Mouse (Mus musculus): ENCODE data around the gene Cd9. TPM values are rescaled to one million over a fixed set of nuclear protein-coding genes. Genes with fewer than 3 reads are reported as not detected.

Cd9 gene
- polyA plus RNA-seq, 1 experiment from 2014 or later = 43.7 TPM

Other genes starting within 250 kb of the Cd9 start
- gene Tuba3a, start 208.7 kb downstream of the Cd9 start, polyA plus RNA-seq (2014; fragmentation: Nextera tagmentation; extraction: Ambion mirVana) = 0.15 TPM in 1 of 2 replicates, not detected in the other
- 18.8 and 19.2 TPM in 2 replicates for gene Ltbr, start 180.9 kb downstream of the Cd9 start, polyA plus RNA-seq (2014; fragmentation: Nextera tagmentation; extraction: Ambion mirVana)
- 0.55 and 0.80 TPM in 2 replicates for gene Scnn1a, start 174.1 kb downstream of the Cd9 start, polyA plus RNA-seq (2014; fragmentation: Nextera tagmentation; extraction: Ambion mirVana)
- 27.4 TPM in 2 replicates for gene Tnfrsf1a, start 145.4 kb downstream of the Cd9 start, polyA plus RNA-seq (2014; fragmentation: Nextera tagmentation; extraction: Ambion mirVana)
- gene Plekhg6, start 114.0 kb downstream of the Cd9 start, polyA plus RNA-seq (2014; fragmentation: Nextera tagmentation; extraction: Ambion mirVana) = 0.09 and 0.30 TPM in 2 replicates
- 11.1 and 15.4 TPM in 2 replicates for gene Vwf, start 52.0 kb upstream of the Cd9 start, polyA plus RNA-seq (2014; fragmentation: Nextera tagmentation; extraction: Ambion mirVana)
- gene Ano2, start 195.6 kb upstream of the Cd9 start, polyA plus RNA-seq (2014; fragmentation: Nextera tagmentation; extraction: Ambion mirVana) = 0.29 and 0.31 TPM in 2 replicates

Measured in neural tube, embryonic 11.5 days (tissue).